Mouse (Mus musculus): ENCODE measurements around the gene Ano7.

DNA sequence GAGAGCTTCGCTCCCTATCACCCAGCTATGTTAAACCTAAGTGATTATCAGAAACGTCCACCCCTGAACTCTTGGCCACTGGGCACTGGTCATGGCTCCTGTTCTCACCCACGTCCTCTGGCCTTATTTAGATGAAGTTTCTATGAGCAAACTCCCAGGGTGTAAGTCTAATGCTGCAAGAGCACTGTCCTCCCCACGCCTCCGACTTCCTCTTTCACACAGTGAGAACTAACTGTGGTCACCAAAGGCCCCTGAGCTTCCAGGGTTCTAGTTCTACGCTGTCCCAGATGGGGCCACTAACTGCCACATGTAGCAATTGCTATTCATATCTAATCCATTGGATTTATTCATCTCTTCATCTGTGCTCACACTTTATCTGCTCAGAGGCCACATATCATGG is 8.1 kb upstream of the Ano7 start:
- no peak for TF ChIP-seq CTCF (conservative IDR thresholded peaks at IDR 0.05; ENCODE audit: low read length)
- TF ChIP-seq POU5F1 (IDR thresholded peaks at IDR 0.05; ENCODE audit: borderline replicate concordance, low read length) = no peak

Data from E14TG2a.4 (cell line).